Mouse (Mus musculus) lung, adult 18-20 months (tissue): ENCODE data around the gene Thumpd1.

ENCODE experiments used
- DNase-seq, 2 experiments: peaks; one replicate each; pipeline ENCODE4 v3.0.0; 2022; ENCODE audit warnings: mixed read lengths in 2 of 2

Gene Thumpd1

DNA sequence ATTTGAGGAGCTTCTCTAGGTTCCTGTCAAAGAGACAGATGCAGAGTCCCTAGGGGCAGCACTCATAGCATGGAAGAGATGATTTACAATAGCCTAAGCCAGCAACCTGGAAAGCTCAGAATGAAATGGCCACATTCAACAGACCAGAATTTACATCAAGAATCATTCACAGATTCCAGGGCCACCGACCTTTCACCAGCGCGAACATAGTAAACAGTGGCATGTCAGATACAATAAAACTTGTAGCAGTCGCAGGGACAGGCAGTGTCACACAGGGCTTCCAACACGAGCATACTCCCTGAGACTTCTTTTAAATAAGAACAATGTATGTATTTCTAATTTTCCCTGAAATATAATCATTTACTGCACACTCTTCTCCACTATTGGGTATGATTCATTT is 50.2 kb downstream of the Thumpd1 start:
- DNase-seq: no peak

DNA sequence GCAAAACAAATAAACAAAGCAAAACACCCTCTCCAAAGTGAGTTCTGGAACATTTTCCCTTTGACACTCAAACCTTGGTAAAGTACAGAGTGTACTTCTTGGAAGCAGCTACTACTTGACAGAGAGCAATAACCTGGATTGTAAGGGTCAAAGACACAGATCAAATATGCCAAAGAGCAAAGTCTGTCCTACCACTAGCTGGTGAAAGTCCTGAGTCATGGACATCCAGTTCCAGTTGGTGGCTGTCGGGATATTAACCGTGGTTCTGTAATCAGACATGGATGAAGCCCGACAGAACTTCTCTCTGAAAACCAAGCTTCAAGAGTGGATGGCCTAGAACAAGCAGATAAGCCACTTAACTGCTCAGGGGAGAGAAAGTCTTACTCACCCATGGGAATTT is 52.7 kb downstream of the Thumpd1 start:
- no peak for DNase-seq
